Mouse (Mus musculus) cerebral cortex, adult 2 months (tissue): Measurements from ENCODE around the gene Wdr24.

ENCODE experiments used
- WGBS: fragments of 180-500 bp; shearing (Covaris S2); methylation state at CpG from one replicate; pipeline ENCODE4 v1.1.7; 2018; 5-methylcytosine and 5-hydroxymethylcytosine counted together

The Wdr24 gene

GRCm38 (mm10) chr17:25860229-25860628 is 36.8 kb downstream of the Wdr24 start:
- WGBS: 91% methylated on average over 6 of the region's 6 CpGs

GRCm38 (mm10) chr17:25860832-25861703 is 37.6 kb downstream of the Wdr24 start, which contains the start of gene Wdr90:
Wdr90 (minus strand) TSS chr17:25861501.
- 2% methylated on average over 65 of the region's 65 CpGs for WGBS

GRCm38 (mm10) chr17:25861704-25862612 is 38.5 kb downstream of the Wdr24 start:
- WGBS: 8% methylated on average over 6 of the region's 6 CpGs

GRCm38 (mm10) chr17:25863681-25864080 is 40.3 kb downstream of the Wdr24 start:
- 90% methylated on average over 6 of the region's 6 CpGs for WGBS

DNA sequence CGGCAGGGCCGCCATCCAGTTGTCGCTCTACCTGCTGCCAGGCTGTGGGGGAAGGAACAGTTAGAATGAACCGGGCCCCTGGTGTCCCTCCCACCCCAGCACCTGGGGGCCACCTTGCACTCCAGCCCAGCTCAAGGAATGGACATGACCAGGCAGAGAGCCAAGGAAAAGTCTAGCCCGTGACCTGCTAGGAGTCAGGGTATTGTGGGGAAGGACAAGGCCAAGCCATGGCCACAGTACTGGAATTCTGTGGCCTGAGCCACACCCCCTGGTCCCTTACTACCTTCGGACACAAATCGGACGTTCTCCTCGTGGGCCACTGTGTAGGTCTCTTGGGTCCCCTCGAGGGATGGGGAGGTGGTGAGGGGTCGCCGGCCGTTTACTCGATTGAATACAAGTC is 40.9 kb downstream of the Wdr24 start:
- 91% methylated on average over 14 of the region's 14 CpGs for WGBS

GRCm38 (mm10) chr17:25865288-25865687 is 41.9 kb downstream of the Wdr24 start:
- 92% methylated on average over 11 of the region's 11 CpGs for WGBS

DNA sequence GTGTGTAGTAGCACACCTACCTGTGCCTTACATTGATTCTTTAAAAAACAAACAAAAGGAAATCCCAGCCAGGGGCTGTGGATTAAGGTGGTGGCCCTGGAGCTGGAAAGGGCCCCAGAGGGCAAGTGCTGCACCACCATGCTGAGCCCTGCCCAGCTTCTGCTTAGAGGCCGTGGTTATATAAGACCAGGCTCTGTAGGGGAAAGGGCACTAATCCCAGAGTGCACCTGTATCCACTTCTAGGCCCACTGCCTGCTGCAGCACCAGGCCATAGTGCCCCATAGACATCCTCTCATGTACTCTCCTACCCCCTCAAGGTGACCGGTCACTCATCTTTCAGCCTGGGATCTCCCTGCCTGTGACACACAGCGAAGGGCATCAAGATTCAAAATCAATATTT is 42.7 kb downstream of the Wdr24 start:
- 92% methylated on average over 3 of the region's 3 CpGs for WGBS

- WGBS: 12% methylated on average over 7 of the region's 7 CpGs
These were observed 44.0 kb downstream of the Wdr24 start for GRCm38 (mm10) chr17:25867509-25867835.

DNA sequence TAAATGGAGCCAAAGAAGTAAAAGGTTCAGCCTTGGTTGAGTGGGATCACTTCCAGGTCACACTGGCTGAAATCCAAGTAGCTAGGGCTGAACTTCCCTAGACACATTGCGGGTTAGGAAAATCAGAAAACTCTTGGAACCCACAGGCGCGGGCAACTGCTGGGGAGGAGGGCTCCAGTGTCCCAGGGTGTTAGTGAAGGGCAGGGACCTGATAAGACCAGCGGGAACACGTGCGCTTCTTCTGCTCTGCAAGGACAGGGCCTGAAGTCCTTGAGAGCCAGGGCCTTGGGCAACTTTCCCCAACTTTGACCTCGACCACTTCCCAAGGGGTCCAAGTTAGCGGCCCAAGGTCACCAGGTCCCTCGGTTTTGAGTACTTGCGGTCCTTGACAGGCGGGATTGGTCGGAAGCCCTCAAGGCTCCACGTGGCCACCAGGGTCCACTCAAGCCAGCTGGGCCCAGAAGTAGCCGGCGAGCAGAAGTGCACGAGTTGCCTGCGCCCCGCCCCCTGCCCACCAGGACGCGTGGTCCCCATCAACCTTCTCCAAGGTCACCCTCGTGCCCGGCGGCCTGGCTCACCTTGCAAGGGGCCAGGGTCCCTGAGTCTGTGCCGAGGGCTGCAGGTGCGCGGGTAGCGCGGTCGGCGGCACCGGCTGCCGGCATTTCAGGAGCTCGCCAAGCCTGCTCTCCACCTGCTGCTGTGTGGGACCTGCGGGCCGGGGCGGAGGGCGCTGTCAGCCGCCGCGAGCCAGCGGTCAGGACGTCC is 44.6 kb downstream of the Wdr24 start:
- WGBS: under 1% methylated on average over 42 of the region's 42 CpGs

GRCm38 (mm10) chr17:25868601-25869191 is 45.3 kb downstream of the Wdr24 start, which contains the start of gene Mcrip2:
Mcrip2 (minus strand) TSS chr17:25868764.
- WGBS: 0% methylated on average over 24 of the region's 24 CpGs

DNA sequence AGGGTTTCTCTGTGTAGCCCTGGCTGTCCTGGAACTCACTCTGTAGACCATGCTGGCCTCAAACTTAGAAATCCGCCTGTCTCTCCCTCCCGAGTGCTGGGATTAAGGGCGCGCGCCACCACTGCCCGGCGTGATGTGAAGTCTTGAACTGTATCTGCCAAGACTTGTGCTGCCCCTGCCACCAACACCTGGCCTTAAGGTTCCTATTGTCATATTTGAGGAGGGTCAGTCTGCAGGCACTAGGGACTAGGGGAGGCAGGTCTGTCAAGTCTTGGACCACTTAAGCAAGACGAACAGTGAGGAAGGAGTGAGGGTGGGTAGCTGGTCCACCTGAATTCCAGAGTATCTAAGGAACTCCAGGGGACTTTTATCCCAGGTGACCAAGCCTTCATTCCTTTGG is 46.1 kb downstream of the Wdr24 start:
- WGBS: 90% methylated on average over 8 of the region's 8 CpGs

DNA sequence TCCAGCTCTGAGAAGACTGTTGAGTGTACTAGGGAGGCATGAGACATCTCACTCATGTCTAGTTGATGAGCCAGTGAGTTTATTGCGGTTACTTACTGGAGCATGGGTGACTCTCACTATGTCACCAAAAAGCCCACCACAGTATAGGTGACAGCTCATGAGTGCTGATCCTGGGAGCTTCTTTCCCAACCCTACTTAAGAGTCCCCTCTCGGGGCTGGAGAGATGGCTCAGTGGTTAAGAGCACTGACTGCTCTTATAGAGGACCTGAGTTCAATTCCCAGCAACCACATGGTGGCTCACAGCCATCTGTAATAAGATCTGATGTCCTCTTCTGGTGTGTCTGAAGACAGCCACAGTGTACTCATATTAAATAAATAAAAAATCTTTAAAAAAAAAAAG is 46.5 kb downstream of the Wdr24 start:
- 86% methylated on average over 2 of the region's 2 CpGs for WGBS

DNA sequence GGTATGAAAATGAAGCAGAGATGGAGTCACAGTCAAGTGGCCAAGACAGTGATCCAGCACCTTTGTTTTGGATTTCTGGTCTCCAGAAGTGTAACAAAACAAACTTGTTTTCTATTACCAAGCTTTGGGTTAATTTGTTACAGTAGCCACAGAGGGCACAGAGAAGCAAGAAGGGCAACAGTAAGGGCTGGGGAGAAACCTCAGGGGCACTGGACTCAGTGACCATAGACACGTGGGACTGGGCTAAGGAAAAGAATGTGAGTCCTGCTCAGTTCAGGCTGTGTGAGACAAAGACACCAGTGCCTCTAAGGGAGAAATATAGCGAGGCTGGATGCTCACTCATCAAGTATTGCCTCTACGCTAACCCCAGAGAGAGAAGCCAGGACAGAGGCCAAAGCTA is 49.2 kb downstream of the Wdr24 start:
- 94% methylated on average over 3 of the region's 3 CpGs for WGBS

- WGBS: 79% methylated on average over 11 of the region's 11 CpGs
These were observed 50.1 kb downstream of the Wdr24 start for GRCm38 (mm10) chr17:25873405-25874147.

DNA sequence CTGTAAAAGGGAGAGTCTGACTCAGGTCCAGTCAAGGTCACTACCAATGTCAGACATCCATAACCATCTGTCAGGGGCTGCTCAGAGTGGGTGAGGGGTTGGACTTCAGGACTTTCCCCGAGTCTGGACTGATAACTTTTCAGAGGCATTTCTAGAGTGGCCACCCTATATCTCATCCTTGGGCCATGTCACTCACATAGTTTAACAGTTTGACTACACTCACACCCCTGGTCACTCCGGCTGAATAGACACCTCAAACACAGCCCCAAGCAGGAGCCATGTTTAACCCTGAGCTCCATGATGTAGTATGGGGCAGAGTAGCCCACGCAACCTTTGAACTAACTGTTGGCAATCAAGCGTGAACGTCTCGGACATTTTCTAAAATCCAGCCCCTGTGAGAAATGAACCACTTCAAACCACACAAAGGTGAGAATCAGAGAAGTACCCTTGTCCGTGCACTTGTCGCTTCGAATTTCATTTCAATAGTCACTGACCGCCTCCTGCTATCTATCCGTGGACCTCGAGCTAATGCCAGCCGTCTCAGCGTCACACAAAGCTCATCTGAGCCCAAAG is 50.8 kb downstream of the Wdr24 start:
- WGBS: 9% methylated on average over 14 of the region's 14 CpGs

DNA sequence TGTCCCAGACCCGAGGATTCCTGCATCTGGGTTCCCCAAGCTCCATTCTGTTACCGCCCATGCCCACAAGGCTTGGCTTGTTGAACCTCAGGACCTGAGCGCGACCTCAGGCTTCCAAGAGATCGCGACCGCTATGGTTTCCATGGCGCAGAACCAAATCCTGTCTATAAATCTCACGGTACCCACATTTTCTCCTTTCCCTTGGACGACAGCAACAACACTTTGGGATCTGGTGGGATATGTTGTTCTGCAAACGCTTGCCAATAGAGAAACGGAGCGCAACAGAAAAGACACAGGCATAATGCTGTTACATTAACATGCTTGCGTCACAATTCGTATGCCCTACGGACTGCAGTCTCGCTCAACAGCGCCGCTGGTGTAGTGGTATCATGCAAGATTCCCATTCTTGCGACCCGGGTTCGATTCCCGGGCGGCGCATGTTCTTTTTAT is 51.3 kb downstream of the Wdr24 start, which contains the start of gene Mettl26:
Gene Mettl26 (plus strand): TSS at position 354 of the 450 bp plus-strand sequence.
- under 1% methylated on average over 25 of the region's 25 CpGs for WGBS

GRCm38 (mm10) chr17:25875171-25876136 is 52.0 kb downstream of the Wdr24 start:
- WGBS: under 1% methylated on average over 59 of the region's 59 CpGs

DNA sequence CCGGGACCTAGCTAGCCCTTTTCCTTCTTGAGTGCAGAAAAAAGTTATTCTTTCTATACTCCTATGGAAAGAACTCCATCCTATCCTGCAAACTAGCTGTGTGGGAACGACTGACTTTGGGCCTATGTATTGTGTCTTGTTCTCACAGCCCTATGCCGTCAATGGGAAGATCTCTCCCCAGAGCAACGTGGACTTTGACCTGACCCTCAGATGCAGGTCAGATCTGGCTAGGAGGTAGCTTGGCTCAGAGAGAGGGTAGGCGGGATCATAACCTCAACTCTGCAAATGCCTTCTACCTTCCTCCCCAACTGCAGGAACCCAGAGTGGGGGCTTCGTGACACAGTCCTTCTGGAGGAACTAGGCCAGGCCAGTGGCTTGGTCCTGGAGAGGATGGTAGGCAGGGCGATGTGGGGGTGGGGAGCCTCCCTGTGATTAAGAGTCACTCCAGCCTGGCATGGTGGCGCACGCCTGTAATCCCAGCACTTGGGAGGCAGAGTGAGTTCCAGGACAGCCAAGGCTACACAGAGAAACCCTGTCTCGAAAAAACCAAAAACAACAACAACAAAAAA is 53.0 kb downstream of the Wdr24 start:
- WGBS: 57% methylated on average over 10 of the region's 10 CpGs

- 78% methylated on average over 3 of the region's 3 CpGs for WGBS
These were observed 53.6 kb downstream of the Wdr24 start for GRCm38 (mm10) chr17:25877025-25877424.
